Comparison of ENCODE assay signal across 21 mouse cellular contexts in the genomic region with DNA sequence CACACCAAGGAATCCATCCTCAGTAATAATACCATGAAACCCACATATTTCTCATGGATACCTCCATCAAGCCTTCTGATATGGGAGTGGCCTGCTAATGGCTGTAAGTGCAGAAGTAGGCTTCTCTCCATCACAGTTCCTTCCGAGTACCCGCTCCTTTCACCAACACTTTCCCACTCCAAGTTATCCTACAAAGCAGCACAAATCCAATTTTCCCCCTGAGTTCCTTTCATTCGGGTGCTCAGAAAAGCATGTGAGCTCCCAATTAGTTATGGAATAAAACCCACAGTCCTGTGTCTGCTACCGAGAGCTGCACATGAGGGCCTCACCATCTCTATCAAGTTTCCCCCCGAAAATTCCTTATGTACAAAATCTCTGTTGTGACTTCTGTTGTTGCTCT.
DNase-seq lines count a peak whose midpoint lies in the region; ATAC-seq and TF ChIP-seq lines count a peak whose summit lies in the region.
"Had no signal": no experiment of that assay in that cellular context is flagged by ENCODE, and none has a peak within 500 bp of the region (broad histone marks: within the 10 kb centered on the region; RNA-seq: fewer than 3 reads in every experiment).

No protein-coding gene starts in this region.

- no peak for DNase-seq in forebrain, embryonic 10.5 days (ENCODE audit: extremely low spot score, low spot score)
- DNase-seq in hindbrain, postnatal 0 days (ENCODE audit: low spot score): peak; percentile 28
- DNase-seq in forebrain, embryonic 14.5 days (ENCODE audit: low spot score): peak; percentile 39
- DNase-seq in retina, postnatal 7 days (ENCODE audit: low read depth, low spot score): peak; percentile 16
- DNase-seq in gastrocnemius, postnatal 36 days: no peak
- DNase-seq in neural tube, embryonic 10.5 days (ENCODE audit: extremely low spot score, low spot score): no peak
- DNase-seq: adrenal gland, postnatal 25 days; cerebellum, adult 11 months; cerebellum, adult 9-10 months; cerebellum, postnatal 25 days; gastrocnemius, postnatal 10 days; kidney, adult 11 months; kidney, adult 9 months had no signal

- H3K4me3 ChIP-seq in forebrain, embryonic 10.5 days: no peak overlapping the region
- no peak overlapping the region for H3K4me3 ChIP-seq in forebrain, embryonic 16.5 days (replicated peaks; ENCODE audit: low read length)
- H3K4me3 ChIP-seq in hindbrain, postnatal 0 days (ENCODE audit: low read length): no peak overlapping the region
- H3K4me3 ChIP-seq in hindbrain, embryonic 16.5 days (ENCODE audit: low read length): no peak overlapping the region
- H3K4me3 ChIP-seq in forebrain, embryonic 14.5 days (ENCODE audit: low read depth, low read length): no peak overlapping the region
- H3K4me3 ChIP-seq: embryonic facial prominence, embryonic 15.5 days; erythroblast, embryonic 14.5 days; heart, embryonic 12.5 days; hindbrain, embryonic 15.5 days had no signal

- no peaks in the 10 kb centered on the region; the same call in 1 of the 2 replicates for H3K9me3 ChIP-seq in forebrain, embryonic 10.5 days
- no peaks in the 10 kb centered on the region for H3K9me3 ChIP-seq in forebrain, embryonic 16.5 days (ENCODE audit: control insufficient read depth, low read length)
- H3K9me3 ChIP-seq in hindbrain, postnatal 0 days (ENCODE audit: low read length): no peaks in the 10 kb centered on the region
- no peaks in the 10 kb centered on the region for H3K9me3 ChIP-seq in hindbrain, embryonic 16.5 days (ENCODE audit: control insufficient read depth, low read length)
- H3K9me3 ChIP-seq in forebrain, embryonic 14.5 days (replicated peaks; ENCODE audit: control insufficient read depth, low read length): no peaks in the 10 kb centered on the region
- H3K9me3 ChIP-seq: embryonic facial prominence, embryonic 15.5 days; heart, embryonic 12.5 days; hindbrain, embryonic 15.5 days had no signal

- H3K27ac ChIP-seq in forebrain, embryonic 10.5 days: peak overlapping the region; percentile 56; the same call in 1 of the 2 replicates
- no peak overlapping the region for H3K27ac ChIP-seq in forebrain, embryonic 16.5 days (ENCODE audit: low read length)
- H3K27ac ChIP-seq in hindbrain, postnatal 0 days: no peak overlapping the region
- no peak overlapping the region for H3K27ac ChIP-seq in hindbrain, embryonic 16.5 days (ENCODE audit: low read depth, low read length)
- H3K27ac ChIP-seq in forebrain, embryonic 14.5 days (ENCODE audit: low read depth, low read length): no peak overlapping the region
- H3K27ac ChIP-seq: hindbrain, embryonic 15.5 days had no signal

- ATAC-seq in forebrain, embryonic 16.5 days: no peak
- ATAC-seq in hindbrain, postnatal 0 days: no peak
- ATAC-seq in hindbrain, embryonic 16.5 days: no peak
- ATAC-seq in forebrain, embryonic 14.5 days: no peak
- ATAC-seq: activated CD4-positive, CD25-positive, alpha-beta regulatory T cell, adult 4 months; Patski had no signal

- H3K36me3 ChIP-seq in forebrain, embryonic 10.5 days (replicated peaks): no peaks in the 10 kb centered on the region
- H3K36me3 ChIP-seq in forebrain, embryonic 16.5 days (ENCODE audit: control insufficient read depth, insufficient read depth): no peaks in the 10 kb centered on the region
- H3K36me3 ChIP-seq in hindbrain, postnatal 0 days (ENCODE audit: insufficient read depth, low read length): no peaks in the 10 kb centered on the region
- H3K36me3 ChIP-seq in hindbrain, embryonic 16.5 days (ENCODE audit: control insufficient read depth, insufficient read depth, low read length): no peaks in the 10 kb centered on the region
- no peaks in the 10 kb centered on the region for H3K36me3 ChIP-seq in forebrain, embryonic 14.5 days (ENCODE audit: control insufficient read depth, insufficient read depth, low read length)
- H3K36me3 ChIP-seq: embryonic facial prominence, embryonic 15.5 days; heart, embryonic 12.5 days; hindbrain, embryonic 15.5 days had no signal

- H3K4me1 ChIP-seq in forebrain, embryonic 10.5 days: peaks cover 29% of the 10 kb centered on the region
- peaks cover 8% of the 10 kb centered on the region for H3K4me1 ChIP-seq in forebrain, embryonic 16.5 days (replicated peaks; ENCODE audit: control insufficient read depth, insufficient read depth, low read length)
- no peaks in the 10 kb centered on the region for H3K4me1 ChIP-seq in hindbrain, postnatal 0 days (ENCODE audit: insufficient read depth, low read length)
- H3K4me1 ChIP-seq in hindbrain, embryonic 16.5 days (ENCODE audit: control insufficient read depth, insufficient read depth, low read depth, low read length): no peaks in the 10 kb centered on the region
- no peaks in the 10 kb centered on the region for H3K4me1 ChIP-seq in forebrain, embryonic 14.5 days (ENCODE audit: control insufficient read depth, insufficient read depth, low read length)
- H3K4me1 ChIP-seq: heart, embryonic 12.5 days had no signal

- TF ChIP-seq CTCF in hindbrain, postnatal 0 days (IDR thresholded peaks at IDR 0.05; ENCODE audit: low read depth): no peak

- WGBS in forebrain, embryonic 10.5 days: 40% methylated on average over 5 of the region's 5 CpGs
- 35% methylated on average over 5 of the region's 5 CpGs for WGBS in forebrain, embryonic 16.5 days
- 44% methylated on average over 5 of the region's 5 CpGs for WGBS in hindbrain, postnatal 0 days
- WGBS in hindbrain, embryonic 16.5 days: 64% methylated on average over 5 of the region's 5 CpGs
- WGBS in forebrain, embryonic 14.5 days: 15% methylated on average over 5 of the region's 5 CpGs

- intact Hi-C loops in gastrocnemius, postnatal 36 days (cut with DNase I): loop anchor here (5.0 kb wide), 1 partner anchor 140 kb away; no protein-coding TSS in a partner anchor

- no peak overlapping the region for H3K4me2 ChIP-seq in forebrain, embryonic 16.5 days (ENCODE audit: low read length)
- H3K4me2 ChIP-seq in hindbrain, postnatal 0 days (ENCODE audit: low read depth, low read length): no peak overlapping the region
- no peak overlapping the region for H3K4me2 ChIP-seq in hindbrain, embryonic 16.5 days (ENCODE audit: low read length)
- H3K4me2 ChIP-seq in forebrain, embryonic 14.5 days (ENCODE audit: low read length): no peak overlapping the region
- H3K4me2 ChIP-seq: embryonic facial prominence, embryonic 15.5 days; heart, embryonic 12.5 days; hindbrain, embryonic 15.5 days had no signal

- H3K27me3 ChIP-seq in forebrain, embryonic 10.5 days (ENCODE audit: poor library complexity, severe bottlenecking): no peaks in the 10 kb centered on the region
- no peaks in the 10 kb centered on the region for H3K27me3 ChIP-seq in forebrain, embryonic 16.5 days (replicated peaks; ENCODE audit: control insufficient read depth, insufficient read depth, low read length)
- no peaks in the 10 kb centered on the region for H3K27me3 ChIP-seq in hindbrain, postnatal 0 days (ENCODE audit: insufficient read depth, low read length)
- no peaks in the 10 kb centered on the region for H3K27me3 ChIP-seq in hindbrain, embryonic 16.5 days (replicated peaks; ENCODE audit: control insufficient read depth, insufficient read depth, low read length)
- H3K27me3 ChIP-seq in forebrain, embryonic 14.5 days (replicated peaks; ENCODE audit: control insufficient read depth, insufficient read depth, low read length): no peaks in the 10 kb centered on the region
- H3K27me3 ChIP-seq: embryonic facial prominence, embryonic 15.5 days; heart, embryonic 12.5 days; hindbrain, embryonic 15.5 days; Patski had no signal

- no peak overlapping the region for H3K9ac ChIP-seq in forebrain, embryonic 16.5 days (replicated peaks; ENCODE audit: low read depth, low read length)
- no peak overlapping the region for H3K9ac ChIP-seq in hindbrain, postnatal 0 days (replicated peaks; ENCODE audit: low read length)
- no peak overlapping the region for H3K9ac ChIP-seq in hindbrain, embryonic 16.5 days (ENCODE audit: low read depth, low read length)
- H3K9ac ChIP-seq in forebrain, embryonic 14.5 days (ENCODE audit: low read length): no peak overlapping the region
- H3K9ac ChIP-seq: embryonic facial prominence, embryonic 15.5 days; heart, embryonic 12.5 days; hindbrain, embryonic 15.5 days had no signal

Comparison
In these comparisons a context has a peak if more than half of its experiments do, and no peak if none do; other contexts are left out.
1. DNase-seq: peak in hindbrain, postnatal 0 days (single experiment), forebrain, embryonic 14.5 days (single experiment) and retina, postnatal 7 days (single experiment); none in forebrain, embryonic 10.5 days (single experiment), gastrocnemius, postnatal 36 days (0 of 2) and neural tube, embryonic 10.5 days (single experiment).